Comparison of ENCODE assay signal across 8 mouse cellular contexts in the genomic region with DNA sequence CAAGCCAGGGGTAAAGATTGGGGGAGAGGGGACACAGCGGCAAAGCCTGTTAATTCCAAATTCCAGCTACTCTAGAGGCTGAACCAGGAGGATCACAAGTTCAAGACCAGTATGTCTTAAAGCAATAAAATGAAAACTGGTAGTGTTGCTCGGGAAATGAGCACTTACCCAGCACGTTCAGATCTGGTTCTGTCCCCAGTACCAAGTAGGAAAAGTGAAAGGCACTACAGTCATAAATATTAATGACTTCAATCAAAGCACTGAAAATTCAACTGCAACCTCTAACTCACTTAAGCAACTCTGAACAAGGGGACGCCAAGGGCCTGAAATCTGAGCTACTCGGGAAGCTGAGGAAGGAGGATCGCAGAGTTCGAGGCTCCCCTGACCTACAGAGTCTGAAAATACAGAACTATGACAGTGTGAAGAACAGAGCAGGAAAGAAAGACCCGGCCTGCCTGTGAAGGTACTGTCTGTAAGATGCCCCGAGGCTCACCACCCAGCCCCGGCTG. TPM values are rescaled to one million over a fixed set of nuclear protein-coding genes. Genes with fewer than 3 reads are reported as not detected.
DNase-seq lines count a peak whose midpoint lies in the region; ATAC-seq and TF ChIP-seq lines count a peak whose summit lies in the region.

No protein-coding gene starts in this region.

- H3K9me3 ChIP-seq in ES-E14 (ENCODE audit: control insufficient read depth, insufficient read depth, low read depth, low read length), result no peaks in the 10 kb centered on the region
- H3K9me3 ChIP-seq in forebrain, postnatal 0 days (ENCODE audit: low read length), result no peaks in the 10 kb centered on the region
- H3K9me3 ChIP-seq in liver, postnatal 0 days (ENCODE audit: low read length), result no peaks in the 10 kb centered on the region

- H3K4me2 ChIP-seq in forebrain, postnatal 0 days (ENCODE audit: low read depth), result peak overlapping the region; percentile 68
- peak overlapping the region; percentile 85 for H3K4me2 ChIP-seq in liver, postnatal 0 days (ENCODE audit: low read depth, low read length)

- no peaks in the 10 kb centered on the region for H3K27me3 ChIP-seq in forebrain, postnatal 0 days (ENCODE audit: insufficient read depth, low read length)
- no peaks in the 10 kb centered on the region for H3K27me3 ChIP-seq in liver, postnatal 0 days (ENCODE audit: insufficient read depth, low read length)

- DNase-seq in heart, adult 8-10 months (ENCODE audit: low spot score), result peak; percentile 28
- DNase-seq in heart, postnatal 36 days, result no peak
- DNase-seq in ES-E14 (ENCODE audit: low read depth, low spot score), result no peak
- DNase-seq in forebrain, postnatal 0 days, result no peak
- no peak for DNase-seq in liver, postnatal 0 days
- DNase-seq in right cerebral cortex, postnatal 36 days (ENCODE audit: low spot score in 2 of 2), result no peak
- no peak for DNase-seq in layer of hippocampus, adult 9-11 months

- no peak for TF ChIP-seq EP300 in liver, postnatal 0 days (IDR thresholded peaks at IDR 0.05; ENCODE audit: low read depth)

- no peak for ATAC-seq in forebrain, postnatal 0 days
- no peak for ATAC-seq in liver, postnatal 0 days
- no peak for ATAC-seq in erythroid progenitor cell, adult 5-6 weeks (replicated peaks; ENCODE audit: low FRiP score, poor library complexity, severe bottlenecking)

- H3K4me3 ChIP-seq in ES-E14 (ENCODE audit: insufficient read depth in 1 of 2, low read depth in 1 of 2, low read length in 2 of 2, poor library complexity in 1 of 2, severe bottlenecking in 1 of 2), result peak overlapping the region; percentile 80 to 90
- H3K4me3 ChIP-seq in forebrain, postnatal 0 days (ENCODE audit: low read depth, low read length), result peak overlapping the region; percentile 72
- H3K4me3 ChIP-seq in liver, postnatal 0 days (ENCODE audit: low read depth, low read length), result peak overlapping the region; percentile 86

- peak overlapping the region; percentile 88 for H3K9ac ChIP-seq in ES-E14 (ENCODE audit: insufficient read depth, low read depth, low read length, poor library complexity, severe bottlenecking)
- H3K9ac ChIP-seq in forebrain, postnatal 0 days, result peak overlapping the region; percentile 69
- peak overlapping the region; percentile 97 for H3K9ac ChIP-seq in liver, postnatal 0 days (replicated peaks)

- no peaks in the 10 kb centered on the region for H3K36me3 ChIP-seq in ES-E14 (ENCODE audit: control insufficient read depth, insufficient read depth, low read length, poor library complexity, severe bottlenecking)
- no peaks in the 10 kb centered on the region for H3K36me3 ChIP-seq in forebrain, postnatal 0 days (ENCODE audit: insufficient read depth)
- H3K36me3 ChIP-seq in liver, postnatal 0 days (replicated peaks; ENCODE audit: insufficient read depth, low read length), result no peaks in the 10 kb centered on the region; the same call in 1 of the 2 replicates

- in situ Hi-C loops in ES-E14 (cut with MboI; ENCODE audit: low sequenced_read_pairs in 2 of 2, unreplicated experiment in 2 of 2), result no loop called here

- no peak overlapping the region for H3K27ac ChIP-seq in ES-E14 (ENCODE audit: insufficient read depth, low read depth, low read length, poor library complexity, severe bottlenecking)
- H3K27ac ChIP-seq in forebrain, postnatal 0 days (ENCODE audit: low read depth, low read length), result no peak overlapping the region
- peak overlapping the region; percentile 97 for H3K27ac ChIP-seq in liver, postnatal 0 days (ENCODE audit: low read depth)

- 7% methylated on average over 10 of the region's 10 CpGs for WGBS in forebrain, postnatal 0 days
- WGBS in liver, postnatal 0 days (ENCODE audit: insufficient replicate concordance), result 10% methylated on average over 10 of the region's 10 CpGs

- no peak for TF ChIP-seq CTCF in forebrain, postnatal 0 days (IDR thresholded peaks at IDR 0.05; ENCODE audit: low read depth)
- no peak for TF ChIP-seq CTCF in liver, postnatal 0 days (IDR thresholded peaks at IDR 0.05; ENCODE audit: low read depth)

- intact Hi-C loops in heart, postnatal 36 days (cut with DNase I), result loop anchor here (2.0 kb wide), 1 partner anchor 62 kb away; a partner anchor contains a TSS

- H3K4me1 ChIP-seq in ES-E14 (ENCODE audit: control insufficient read depth in 2 of 2, insufficient read depth in 2 of 2, low read length in 2 of 2, poor library complexity in 1 of 2), result peaks cover 10 to 11% of the 10 kb centered on the region in 2 experiments
- peaks cover 16% of the 10 kb centered on the region for H3K4me1 ChIP-seq in forebrain, postnatal 0 days (ENCODE audit: insufficient read depth)
- peaks cover 25% of the 10 kb centered on the region for H3K4me1 ChIP-seq in liver, postnatal 0 days (ENCODE audit: insufficient read depth)

TF ChIP-seq in ES-E14, 5 proteins besides CTCF, POLR2A, EP300 and RAD21:
- no peak for TF ChIP-seq ZNF384 (IDR thresholded peaks at IDR 0.05; ENCODE audit: low read depth, low read length)
- no peak for TF ChIP-seq MAFK (IDR thresholded peaks at IDR 0.05; ENCODE audit: insufficient read depth, low read depth, low read length)
- TF ChIP-seq ZC3H11A (IDR thresholded peaks at IDR 0.05; ENCODE audit: borderline replicate concordance, low read depth, low read length), result no peak
- TF ChIP-seq CHD2 (IDR thresholded peaks at IDR 0.05; ENCODE audit: low read depth, low read length), result no peak
- TF ChIP-seq HCFC1 (IDR thresholded peaks at IDR 0.05; ENCODE audit: borderline replicate concordance, insufficient read depth, low read length), result no peak

RNA-seq across cellular contexts. Expression of a gene that starts 0.5 kb away (rescaled TPM):
- total RNA-seq in heart, adult 8-10 months (2022), result 100 to 1,000 TPM; 229 to 488 (median 281) TPM
- 100 to 1,000 TPM; 306 to 356 TPM for total RNA-seq in heart, postnatal 36 days (2021)
- total RNA-seq in ES-E14 (2012; rRNA removed), result 56.6 and 73.8 TPM in 2 replicates
- total RNA-seq in forebrain, postnatal 0 days (2014; rRNA removed), result 145 TPM in 2 replicates
- polyA plus RNA-seq in forebrain, postnatal 0 days (2015; fragmentation: Nextera tagmentation; extraction: Ambion mirVana), result 98.8 and 108 TPM in 2 replicates
- polyA plus RNA-seq in liver, postnatal 0 days (2015; fragmentation: Nextera tagmentation; extraction: Ambion mirVana), result 171 and 190 TPM in 2 replicates
- total RNA-seq in erythroid progenitor cell, adult 5-6 weeks (2015; ENCODE audit: low replicate concordance), result 0.72 and 9.2 TPM in 2 replicates
- 0.64 and 5.5 TPM in 2 replicates for total RNA-seq in erythroid progenitor cell, adult 5-6 weeks (2017; ENCODE audit: low replicate concordance)

RNA-seq across cellular contexts. Expression of a gene that starts 31.7 kb away (rescaled TPM):
- under 1 TPM; 0.14 to 0.47 (median 0.22) TPM for total RNA-seq in heart, adult 8-10 months (2022)
- total RNA-seq in heart, postnatal 36 days (2021), result under 1 TPM; 0.14 to 0.53 TPM
- total RNA-seq in ES-E14 (2012; rRNA removed), result 0.09 and 0.11 TPM in 2 replicates
- total RNA-seq in forebrain, postnatal 0 days (2014; rRNA removed), result 13.9 and 15.8 TPM in 2 replicates
- polyA plus RNA-seq in forebrain, postnatal 0 days (2015; fragmentation: Nextera tagmentation; extraction: Ambion mirVana), result 3.1 and 5.7 TPM in 2 replicates
- not detected in 2 replicates for polyA plus RNA-seq in liver, postnatal 0 days (2015; fragmentation: Nextera tagmentation; extraction: Ambion mirVana)
- total RNA-seq in erythroid progenitor cell, adult 5-6 weeks (2015; ENCODE audit: low replicate concordance), result not detected in 2 replicates
- not detected in 2 replicates for total RNA-seq in erythroid progenitor cell, adult 5-6 weeks (2017; ENCODE audit: low replicate concordance)
